Mouse (Mus musculus) layer of hippocampus, adult 18-20 months (tissue): Measurements from ENCODE around the gene Anp32e. TPM values are rescaled to one million over a fixed set of nuclear protein-coding genes. Genes with fewer than 3 reads are reported as not detected.
"Not testable (repeated sequence)": the region's sequence is repeated elsewhere in the genome, so short reads cannot be mapped to it uniquely, and the experiment has no call there.

Experiments used
- DNase-seq, 2 experiments: peaks; one replicate each; pipeline ENCODE4 v3.0.0; 2022; ENCODE audit warnings: low spot score in 2 of 2
- total RNA-seq, 2 experiments: library from RNA; stranded (reverse); gene quantifications; 2 replicates each; pipeline ENCODE4 v1.2.3; 2021

Anp32e gene
- total RNA-seq, 2 experiments from 2014 or later = 88.3 to 89.6 TPM

DNA sequence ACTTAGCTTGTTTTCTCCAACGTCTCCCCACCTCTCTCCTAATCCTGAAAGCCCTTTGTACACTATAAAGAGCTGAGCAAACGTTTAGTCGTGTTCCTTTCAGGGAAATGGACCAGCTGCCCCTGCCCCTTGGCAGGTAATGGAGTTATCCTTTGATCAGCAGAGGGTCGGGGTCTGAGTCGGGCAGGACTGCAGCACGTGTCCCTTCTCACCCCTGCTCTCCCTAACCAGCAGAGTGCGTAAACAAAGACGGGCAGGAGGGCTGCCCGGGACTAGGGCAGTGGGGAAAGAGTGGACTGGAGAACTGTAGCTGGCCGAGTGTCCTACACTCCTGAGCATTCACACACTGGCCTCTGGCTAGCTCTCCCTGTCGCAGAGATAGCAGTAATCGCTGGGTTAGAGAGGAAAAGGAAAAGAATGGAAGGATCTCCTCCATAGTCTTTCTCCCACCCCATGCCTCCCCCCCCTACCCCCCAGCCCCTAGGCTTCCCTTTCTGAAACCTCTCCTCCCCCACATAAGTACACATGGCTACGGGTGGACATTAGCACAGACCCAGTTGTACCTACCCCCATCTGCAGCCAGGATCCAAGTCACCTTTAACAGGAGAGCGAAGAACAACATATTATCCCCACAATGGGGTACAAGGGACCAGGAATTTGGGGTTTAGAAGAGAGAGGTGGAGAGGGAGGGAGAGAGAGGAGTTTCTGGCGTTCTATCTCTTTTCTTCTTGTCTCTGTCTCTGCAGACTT lies 25.1 kb upstream of the Anp32e start:
- DNase-seq = no peak

DNA sequence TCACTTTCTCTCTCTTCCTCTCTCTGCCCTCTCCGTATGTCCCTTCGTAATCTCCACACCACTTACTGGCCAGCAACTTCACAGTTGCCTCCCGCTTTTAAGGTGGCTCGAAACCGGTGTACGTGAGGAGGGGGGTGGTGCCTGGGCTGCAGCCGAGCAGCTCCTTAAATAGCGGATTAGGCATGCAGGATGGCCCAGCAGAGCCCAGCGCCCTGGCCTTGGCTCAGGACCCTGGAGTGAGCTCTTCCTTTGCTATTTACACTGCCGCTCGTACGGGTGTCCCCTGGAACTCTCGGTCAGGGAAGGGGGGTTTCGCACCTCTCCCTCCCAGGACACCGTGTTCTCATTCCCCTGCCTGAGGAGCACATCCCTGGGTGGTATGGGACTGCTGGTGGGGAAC lies 24.5 kb upstream of the Anp32e start, which contains the start of gene Car14:
Gene Car14, minus strand, starts transcription at position 124 of the 400 bp plus-strand sequence.
- no peak for DNase-seq

DNA sequence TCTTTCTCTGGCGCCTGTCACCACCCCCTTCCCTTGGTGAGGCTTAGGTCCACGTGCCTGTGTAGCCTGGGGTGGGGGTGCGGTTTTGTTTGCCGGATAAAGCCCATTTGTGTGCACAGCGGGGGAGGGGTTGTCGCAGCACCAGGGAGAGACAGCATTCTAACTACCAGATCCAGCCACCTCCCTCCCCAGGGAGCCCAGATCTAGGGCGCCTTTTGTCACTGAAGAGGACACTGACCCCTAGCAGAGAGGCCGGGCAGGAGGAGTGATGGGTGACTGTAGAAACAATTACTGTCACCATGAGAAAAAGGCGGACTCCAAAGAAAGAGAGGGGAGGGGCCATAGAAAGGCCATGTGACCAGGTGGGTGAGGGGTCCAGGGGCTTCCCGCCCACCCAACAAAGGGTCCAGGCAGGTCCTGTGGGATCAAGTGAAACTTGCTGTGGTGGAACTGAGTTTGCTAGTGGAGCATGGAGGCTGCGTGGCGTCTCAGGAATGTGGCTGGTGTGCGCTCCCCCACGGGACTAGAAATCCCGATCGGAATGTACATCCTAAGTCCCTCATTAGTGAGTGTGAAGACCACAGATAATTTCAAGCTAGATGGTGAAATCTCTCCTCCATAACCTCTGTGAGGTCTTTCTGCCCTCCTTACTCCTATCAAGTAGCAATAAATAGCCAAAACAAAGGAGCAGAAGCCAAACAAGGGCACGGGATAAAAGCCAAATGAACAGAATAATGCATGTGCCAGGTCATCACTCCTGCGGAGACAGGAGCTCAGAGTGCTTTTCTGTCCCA lies 23.7 kb upstream of the Anp32e start:
- peak; percentile 44 to 72 for DNase-seq

DNA sequence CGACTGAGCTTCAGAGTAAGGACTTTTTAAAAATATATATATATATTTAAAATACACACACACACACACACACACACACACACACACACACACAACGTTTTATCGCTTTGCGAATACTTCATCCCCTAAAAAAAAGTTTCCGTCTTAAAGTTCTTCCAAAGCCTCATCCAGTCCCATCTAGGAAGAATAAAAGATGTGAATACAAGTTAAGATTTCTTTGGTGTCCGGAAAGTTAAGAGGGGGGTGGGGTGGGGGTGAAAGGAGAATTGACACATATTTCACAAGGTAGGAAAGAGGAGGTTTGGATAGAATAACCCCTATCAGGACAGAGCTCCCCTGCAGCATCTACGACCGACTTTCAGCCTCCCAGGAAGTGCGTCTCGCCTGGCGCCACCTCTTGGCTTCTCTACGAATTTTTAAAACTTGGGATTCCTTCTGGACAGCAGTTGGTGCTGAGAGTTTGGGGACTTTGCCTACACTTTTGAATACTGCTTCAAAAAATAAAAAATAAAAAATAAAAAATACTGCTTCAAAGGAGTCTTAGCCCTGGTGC lies 23.0 kb upstream of the Anp32e start:
- peak in 1 of 2 experiments; percentile 42 for DNase-seq

DNA sequence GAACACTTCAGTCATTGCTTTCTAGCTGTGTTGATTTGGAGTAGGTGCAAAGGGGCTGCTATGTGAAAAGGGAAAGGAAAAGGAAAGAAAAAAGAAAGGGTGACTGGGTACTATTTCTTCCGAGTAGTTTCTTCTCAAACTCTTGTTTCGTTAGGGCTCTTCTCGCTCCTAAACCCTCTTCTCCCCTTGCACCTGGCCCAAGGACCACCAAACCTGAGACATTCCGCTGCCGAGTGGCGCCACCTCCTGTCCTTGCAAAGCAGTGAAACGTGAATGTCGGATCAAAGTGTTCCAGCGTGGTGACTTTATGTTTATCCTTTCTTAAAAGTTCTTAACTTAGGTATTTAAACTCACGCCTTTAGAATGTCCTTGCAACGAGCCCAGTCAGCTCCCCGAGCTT lies 22.2 kb upstream of the Anp32e start:
- DNase-seq = no peak

DNA sequence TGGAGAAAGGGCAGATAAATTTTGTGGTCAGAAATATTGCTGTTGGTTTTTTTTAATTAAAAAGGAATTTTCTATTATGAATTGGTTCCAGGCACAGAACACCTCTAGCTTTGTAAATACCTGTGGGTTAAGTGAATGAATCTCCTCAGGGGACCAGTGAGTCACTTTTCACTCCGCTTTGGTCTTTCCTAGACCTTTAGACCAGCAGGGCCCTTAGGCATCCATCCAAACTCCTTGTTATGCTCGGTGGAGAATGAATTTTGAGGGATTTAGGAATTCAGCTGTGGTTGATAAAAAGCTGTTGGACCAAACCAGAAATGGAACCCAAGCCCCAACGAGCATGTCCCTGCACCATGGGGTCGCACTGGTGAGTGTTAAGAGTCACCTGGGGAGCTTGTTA lies 21.4 kb upstream of the Anp32e start:
- no peak for DNase-seq

DNA sequence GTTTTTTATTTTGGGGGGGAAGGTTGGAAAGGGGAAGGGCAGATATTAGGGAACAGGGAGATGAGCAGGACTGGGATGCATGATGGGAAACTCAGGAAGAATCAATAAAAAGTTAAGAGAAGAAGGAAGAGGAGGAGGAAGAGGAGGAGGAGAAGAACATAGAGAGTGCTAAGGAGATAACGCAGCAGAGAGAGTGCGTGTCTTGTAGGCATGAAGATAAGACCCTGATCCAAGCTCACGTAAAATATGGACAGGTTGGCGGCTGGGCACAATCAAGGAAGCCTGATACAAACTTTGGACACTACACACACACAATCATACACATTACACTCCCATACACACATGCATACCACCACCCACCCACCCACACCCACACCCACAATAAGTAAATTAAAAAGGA lies 14.3 kb upstream of the Anp32e start:
- no peak for DNase-seq

DNA sequence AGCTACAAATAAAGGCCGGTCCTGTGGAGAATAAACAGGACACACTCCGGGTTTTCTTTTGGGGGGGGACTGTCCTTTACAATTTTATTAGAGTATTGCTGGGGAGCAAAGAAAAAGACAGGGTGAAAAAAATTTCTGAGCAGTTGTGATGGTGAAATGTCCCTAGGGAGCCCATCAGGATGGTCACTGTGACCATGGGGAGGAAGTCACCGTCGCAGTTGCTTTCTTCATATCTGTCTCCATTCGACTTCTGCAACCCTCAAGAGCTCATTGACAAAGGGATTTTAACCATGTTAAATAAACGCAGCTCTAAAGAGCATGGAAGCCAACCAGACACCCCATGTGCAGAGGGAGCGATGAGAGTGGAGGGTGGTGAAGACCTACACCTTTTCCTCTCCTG lies 12.3 kb upstream of the Anp32e start:
- DNase-seq = no peak

DNA sequence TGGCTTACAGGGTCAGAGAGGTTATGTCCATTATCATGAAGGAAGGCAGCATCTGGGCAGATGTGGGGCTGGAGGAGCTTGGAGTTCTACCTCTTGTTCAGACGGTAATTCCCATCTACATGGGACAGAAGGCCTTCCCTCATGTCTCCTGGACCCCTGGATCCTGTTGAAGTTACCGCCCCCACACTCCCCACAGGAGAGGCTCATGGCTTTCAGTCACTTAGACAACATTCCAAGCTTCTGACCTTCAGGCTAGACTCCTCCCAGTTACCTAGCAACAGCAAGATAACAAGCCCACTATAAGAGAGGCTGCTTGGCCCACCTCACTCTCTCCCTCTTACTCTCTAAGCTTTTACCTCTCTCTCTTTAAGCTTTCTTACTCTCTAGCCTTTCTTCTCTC lies 8.5 kb upstream of the Anp32e start:
- DNase-seq = not testable (repeated sequence)

DNA sequence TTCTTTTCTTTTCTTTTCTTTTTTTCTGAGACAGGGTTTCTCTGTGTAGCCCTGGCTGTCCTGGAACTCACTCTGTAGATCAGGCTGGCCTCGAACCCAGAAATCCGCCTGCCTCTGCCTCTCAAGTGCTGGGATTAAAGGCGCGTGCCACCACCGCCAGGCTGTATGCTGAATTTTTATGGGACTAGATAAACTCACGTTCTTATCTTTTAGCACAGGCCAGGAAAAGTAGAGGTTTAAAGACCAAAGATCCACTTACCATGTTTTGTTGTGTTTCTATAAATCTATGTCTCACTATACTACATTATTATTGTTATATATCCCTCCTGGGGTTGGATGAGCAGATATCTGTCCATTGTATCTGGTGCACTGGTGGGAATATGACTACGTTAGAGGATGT lies 5.6 kb upstream of the Anp32e start:
- not testable (repeated sequence) for DNase-seq

DNA sequence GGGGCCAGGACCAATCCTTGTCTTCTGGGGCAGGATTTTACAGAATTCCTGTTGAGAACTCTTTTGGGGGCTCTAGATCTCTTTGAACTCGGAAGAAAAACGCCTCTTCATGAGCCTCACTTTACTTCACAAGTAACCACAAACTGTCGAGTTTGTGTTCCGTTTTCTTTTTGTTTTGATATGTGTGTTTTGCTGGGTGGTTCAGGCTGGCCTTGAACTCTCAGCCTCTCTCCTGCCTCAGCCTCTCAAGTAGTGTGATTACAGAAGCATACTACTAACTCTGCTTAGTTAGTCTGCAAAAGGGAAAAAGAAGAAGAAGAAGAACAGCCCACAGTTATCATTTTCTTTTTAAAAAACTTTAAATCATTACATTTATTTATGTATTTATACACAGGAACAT lies 4.9 kb upstream of the Anp32e start:
- DNase-seq = no peak

DNA sequence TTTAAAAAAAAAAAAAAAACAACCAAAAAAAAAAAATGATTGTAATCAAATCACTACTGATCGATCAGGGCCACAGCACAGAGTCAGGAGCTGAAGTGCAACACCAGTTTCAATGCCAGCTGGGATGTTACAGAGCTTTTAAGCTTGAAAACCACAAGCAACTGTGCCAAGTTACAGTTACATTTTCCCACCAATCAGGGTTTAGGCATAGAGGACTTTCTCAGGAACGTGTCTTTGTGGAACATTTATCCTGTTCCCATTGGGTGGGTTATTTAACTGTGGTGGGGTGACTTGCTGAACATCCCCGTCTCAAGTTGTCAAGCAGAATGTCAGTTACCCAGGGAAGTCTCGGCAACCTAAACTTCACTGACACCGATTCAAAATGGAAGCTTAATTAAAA lies 4.0 kb upstream of the Anp32e start:
- no peak for DNase-seq

DNA sequence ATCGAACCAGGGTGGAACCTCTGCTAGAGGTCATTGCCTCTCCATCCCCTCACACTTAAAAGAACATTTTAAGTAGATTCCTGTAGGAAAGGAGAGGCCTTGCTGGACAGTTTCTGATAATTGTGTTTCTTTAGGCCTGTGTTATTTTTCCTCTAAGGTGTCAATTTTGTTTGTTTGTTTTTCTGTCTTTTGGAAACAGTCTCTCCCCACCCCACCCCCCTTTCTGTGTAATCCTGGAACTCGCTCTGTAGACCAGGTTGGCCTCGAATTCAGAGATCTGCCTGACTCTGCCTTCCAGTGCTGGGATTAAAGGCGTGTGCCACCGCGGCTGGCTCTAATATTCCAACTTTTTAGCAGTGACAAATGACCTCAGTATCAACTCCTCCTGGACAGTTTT lies 787 bp upstream of the Anp32e start:
- no peak for DNase-seq

DNA sequence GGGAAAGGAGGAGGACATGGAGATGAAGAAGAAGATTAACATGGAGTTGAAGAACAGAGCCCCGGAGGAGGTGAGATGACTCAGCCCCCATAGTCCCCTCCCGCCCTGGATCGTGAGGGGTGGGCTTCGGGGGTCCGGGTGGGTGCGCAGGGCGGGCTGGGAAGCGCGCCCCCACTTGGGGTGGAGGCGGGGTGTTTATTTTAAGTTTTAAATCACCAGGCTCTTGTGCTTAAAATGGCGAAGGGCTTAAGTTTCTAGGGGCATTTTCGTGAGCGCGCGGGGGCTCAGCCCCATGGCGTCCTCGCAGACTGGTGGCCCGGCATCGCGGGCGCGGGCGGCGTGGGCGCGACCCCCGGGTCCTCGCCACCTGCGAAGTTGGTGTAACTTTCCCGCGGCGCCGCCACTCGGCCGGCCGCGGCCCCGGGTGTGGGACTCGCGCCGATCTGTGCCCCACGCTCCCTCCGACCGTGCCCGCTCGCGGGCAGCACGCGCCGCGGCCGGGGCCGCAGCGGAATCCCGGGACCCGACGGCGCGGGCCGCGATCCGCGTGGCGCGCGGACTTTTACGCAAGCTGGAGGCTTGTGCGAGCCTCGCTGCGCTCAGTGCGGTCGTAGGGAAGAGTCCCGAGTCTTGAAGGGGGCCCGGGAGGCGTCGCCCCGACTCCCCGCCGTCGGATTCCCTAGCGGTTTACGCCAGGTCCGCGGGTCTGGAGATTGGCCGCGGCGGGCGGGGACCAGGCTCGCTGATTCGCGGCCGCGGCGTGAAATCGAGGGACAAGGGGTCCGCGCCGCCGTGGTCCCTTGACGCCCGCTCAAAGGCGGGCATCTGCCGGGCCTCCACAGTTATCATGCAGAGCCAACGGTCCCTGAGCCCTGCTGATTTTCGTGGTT lies 780 bp downstream of the Anp32e start:
- DNase-seq = peak in 1 of 2 experiments; percentile 26

DNA sequence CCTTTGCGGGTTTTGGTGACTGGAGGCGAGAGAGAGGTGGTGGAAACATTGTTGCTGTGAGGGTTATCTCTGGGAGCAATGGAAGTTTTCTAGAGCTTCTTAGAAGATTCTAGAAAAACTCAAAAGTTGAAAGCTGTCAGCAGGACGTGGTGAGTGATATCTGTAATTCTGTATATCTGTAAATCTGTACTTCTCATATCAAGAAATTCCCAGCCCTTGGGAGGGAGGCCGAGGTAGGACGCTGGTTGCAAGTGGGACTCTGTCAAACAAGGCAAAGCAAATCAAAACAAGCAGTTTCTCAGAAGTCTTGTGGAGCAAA lies 1.4 kb downstream of the Anp32e start:
- DNase-seq = no peak

DNA sequence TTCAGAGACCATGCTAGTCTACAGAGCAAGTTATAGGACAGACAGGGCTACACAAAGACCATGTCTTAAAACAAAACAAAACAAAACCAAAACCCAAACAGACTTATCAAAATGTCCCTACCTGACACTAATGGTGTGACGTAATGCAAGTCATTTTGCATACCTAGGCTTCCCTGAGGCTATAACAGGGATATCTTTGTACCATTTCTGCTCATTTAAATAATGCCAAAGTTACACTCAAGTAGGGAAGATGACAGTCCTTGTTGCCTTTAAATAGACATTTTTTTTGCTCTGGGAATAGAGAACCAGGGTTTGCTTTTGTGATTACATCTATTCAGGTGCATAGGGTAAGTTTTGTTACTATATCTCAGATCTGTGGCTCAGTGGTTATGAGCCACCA lies 2.4 kb downstream of the Anp32e start:
- DNase-seq = no peak

DNA sequence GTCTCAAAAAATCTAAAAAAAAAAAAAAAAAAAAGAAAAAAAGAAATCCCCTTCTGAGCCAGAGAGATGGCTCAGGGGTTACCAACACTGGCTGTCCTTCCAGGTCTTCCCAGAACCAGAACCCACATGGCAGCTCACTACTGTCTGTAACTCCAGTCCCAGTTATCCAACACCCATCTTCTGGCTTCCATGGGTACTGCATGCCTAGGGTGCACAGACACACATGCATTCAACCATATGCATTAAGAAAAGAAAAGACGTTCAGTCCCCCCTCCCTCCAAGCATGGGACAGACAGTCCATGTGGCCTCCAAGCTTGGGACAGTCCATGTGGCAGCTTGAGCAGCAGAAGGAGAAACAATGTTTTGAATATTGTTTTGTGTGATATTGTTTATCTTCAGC lies 3.1 kb downstream of the Anp32e start:
- DNase-seq = no peak

DNA sequence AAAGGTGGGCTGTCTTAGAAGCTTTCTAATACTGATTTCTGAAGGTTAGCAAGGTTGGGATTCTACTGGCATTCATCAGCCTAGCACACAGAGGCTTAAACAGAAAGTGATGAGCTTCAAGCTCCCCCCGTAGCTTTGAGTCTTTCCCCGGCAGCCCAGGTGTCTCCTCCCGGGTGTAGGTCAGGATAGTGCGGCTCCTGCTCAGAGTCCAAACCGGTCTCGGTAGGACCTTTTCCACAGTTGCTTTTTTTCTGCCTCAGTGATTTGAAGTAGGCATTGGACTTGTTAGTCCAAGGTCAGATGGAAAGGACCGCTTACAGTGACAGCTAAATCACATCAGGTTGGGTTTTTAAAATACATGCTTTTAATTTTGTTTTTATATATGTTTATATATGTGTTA lies 3.5 kb downstream of the Anp32e start:
- no peak for DNase-seq

DNA sequence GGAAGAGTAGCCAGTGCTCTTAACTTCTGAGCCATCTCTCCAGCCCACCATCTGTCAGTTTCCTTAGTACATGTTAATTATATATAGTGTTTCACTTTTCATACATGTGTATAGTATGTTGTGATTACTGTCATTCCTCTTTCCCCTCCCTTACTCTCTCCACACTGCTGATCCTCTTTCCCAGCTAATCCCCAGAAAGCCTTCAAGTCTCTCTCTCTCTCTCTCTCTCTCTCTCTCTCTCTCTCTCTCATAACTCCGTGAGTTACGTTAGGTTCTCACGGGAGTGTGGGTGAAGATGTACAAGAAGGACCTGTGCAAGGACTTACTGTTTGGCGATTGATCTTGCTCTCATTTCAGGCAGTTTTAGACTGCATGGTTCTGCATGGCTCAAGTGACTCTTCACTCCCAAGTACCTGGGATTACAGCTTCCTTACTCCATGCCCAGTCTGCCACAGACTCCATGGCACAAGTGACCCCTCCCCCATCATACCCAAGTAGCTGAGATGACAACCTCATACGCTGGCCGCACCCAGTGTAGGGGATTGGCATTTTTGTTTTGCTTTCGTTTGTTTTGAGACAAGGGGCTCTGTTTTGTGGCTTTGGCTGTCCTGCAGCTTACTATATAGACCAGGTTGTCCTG lies 4.2 kb downstream of the Anp32e start:
- DNase-seq = no peak

DNA sequence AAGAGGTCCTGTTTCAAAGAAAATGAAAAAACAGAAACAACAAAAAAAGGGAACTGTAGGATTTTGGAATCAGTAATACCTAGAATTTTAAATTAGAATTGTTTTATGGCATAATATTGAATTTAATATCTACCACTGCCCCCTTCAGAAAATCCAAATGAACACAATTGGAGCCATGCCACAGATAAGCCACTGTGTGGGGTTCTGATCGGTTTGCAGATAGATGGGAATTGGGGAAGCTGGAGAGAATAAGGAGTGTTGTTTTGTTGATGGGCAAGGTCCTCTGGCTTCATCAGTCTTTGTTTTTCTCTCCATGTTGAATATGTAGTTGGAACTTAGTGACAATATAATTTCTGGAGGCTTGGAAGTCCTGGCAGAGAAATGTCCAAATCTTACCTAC lies 5.4 kb downstream of the Anp32e start:
- no peak for DNase-seq

DNA sequence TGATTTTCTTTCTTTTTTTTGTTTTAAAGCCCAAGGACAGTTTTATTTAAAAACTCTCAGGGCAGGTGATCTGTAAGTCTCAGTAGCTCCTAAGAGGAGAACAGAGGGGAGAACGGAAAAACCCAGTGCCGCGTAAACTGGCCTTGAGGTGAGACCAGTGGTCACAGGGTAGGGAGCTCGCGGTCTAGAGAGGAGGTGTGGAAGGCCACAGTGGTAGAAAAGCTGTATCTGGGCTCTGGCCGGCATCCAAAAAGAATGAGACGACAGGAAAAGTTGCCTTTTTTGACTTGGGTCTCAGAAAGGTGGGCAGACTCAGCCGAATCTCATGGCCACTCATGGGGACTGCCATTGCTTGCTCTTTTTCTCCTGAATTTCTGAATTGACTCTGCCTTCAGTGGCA lies 9.2 kb downstream of the Anp32e start:
- no peak for DNase-seq
